Mouse (Mus musculus) fibroblast of lung, adult 2 months (primary cell): ENCODE data around the gene Mst1.

Source experiments
- DNase-seq: peaks from one replicate; pipeline ENCODE4 v3.0.0-alpha.2; 2011; ENCODE audit warnings: low read depth

The Mst1 gene

DNA sequence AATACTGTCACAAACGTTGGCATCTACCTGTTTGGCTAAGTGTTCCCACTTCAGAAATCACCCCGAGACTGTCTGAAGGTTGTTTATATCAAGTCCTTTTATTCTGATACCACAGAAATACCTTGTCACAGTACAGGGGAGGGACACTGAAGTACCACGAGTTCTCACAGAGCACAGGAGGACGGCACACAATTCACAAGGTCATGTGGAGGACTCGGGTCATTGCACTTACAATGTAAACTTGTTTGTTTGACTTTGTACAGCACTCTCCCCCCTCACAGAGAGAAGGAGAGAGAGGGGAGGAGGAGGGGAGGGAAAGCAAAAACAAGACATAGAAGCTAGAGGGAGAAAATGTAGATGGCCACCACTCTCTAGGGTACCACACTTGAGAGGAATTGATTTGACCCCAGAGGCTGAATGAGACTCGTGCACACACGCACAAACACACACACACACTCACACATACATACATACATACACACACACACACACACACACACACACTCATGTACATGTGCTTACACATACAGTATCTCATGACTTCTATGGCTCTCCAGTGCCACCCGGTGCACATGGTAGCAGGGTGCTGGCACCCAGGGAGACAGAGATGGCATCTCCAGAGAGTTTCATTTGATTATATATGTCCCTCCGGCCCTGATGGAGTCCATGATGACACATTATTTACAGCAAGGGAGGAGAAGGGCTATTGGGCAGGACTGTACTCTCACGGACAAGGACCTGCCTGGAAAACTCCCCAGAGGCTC lies 15.9 kb downstream of the Mst1 start:
- DNase-seq = no peak

DNA sequence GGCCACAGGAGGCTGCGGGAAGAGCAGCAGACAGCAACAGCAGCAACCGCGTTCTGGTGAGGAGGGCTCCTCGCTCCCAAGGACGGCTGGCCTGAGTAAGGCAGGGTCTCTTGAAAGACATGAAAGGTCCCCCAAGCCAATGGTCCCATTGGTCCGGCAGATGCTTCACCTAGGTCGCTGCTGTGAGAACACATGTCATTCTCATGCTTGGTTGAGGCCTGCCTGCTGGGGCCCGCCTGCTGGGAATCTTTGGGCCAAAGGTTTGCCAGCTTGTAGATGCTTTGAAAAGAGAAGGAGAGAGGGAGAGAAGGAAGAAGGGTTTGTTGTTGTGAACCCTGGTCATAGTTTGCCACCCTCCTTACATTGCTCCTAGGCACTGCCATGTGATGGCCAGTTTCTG lies 19.4 kb downstream of the Mst1 start:
- no peak for DNase-seq

DNA sequence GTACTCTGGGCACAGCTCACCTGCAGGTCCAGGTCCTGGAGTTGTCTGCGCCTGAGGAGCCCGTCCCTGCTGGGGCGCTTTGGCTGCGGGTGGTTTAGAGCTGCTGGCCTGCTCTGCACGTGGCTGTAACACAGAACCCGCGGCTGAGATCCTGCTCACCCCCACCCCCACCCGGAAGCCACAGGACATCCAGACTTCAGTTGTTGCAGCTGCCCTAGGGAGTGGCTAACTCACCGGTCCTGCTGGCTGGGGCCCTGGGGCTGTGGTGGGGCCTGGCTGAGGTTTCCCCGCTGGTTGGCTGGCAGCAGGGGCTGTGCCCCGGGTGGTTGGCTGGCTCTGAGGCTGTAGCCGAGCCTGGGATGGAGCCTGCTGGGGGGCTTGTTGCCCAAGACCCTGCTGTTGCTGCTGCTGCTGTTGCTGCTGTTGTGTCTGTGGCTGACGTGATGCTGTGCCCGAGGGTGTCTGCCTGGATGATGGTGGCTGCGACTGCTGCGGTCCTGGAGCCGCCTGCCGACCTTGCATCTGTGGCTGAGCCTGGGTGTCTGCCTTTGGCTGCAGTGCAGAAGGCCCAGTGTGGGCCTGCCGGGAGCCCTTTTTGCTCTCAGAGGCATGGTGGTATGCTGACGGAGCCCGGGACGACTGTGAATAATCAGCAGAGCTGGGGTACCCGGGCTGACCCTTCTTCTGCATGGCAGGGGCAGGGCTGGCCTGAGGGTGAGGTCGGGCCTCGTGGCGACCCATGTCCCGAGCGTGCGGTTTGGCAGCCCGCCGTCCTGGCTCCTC lies 24.7 kb downstream of the Mst1 start:
- no peak for DNase-seq

DNA sequence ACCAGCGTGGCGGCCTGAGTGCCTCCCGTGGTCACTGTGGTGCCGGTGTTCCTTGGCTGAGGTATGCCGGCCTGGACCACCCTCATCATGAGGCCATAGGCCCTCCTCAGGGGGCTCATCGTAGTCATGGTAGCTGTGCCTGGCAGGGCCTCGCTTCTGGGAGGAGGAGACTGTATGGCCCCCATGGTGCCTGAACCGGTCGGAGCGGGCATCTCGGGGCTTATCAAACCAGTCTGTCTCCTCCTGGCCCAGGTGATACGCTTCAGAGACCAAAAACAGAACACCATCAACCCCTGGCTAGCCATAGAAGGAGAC lies 25.3 kb downstream of the Mst1 start:
- no peak for DNase-seq

DNA sequence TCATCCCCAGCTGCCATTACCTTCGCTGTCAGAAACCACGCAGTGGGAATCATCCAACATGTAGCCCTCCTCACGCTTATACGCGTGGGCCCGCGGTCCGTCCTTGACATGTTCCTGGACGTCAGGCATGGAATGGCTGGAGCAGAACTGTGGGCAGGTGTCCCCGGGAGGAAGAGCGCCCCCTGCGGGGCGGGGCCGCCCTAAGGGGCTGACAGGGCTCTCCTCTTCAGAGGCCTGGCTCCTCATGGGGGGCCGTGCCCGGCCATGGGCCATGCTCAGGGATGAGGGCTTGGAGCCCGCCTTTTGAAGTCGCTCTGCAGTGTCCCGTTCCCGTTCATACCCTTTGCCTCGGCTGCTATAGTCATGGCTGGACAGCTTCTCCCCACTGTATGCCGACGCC lies 25.9 kb downstream of the Mst1 start:
- no peak for DNase-seq

DNA sequence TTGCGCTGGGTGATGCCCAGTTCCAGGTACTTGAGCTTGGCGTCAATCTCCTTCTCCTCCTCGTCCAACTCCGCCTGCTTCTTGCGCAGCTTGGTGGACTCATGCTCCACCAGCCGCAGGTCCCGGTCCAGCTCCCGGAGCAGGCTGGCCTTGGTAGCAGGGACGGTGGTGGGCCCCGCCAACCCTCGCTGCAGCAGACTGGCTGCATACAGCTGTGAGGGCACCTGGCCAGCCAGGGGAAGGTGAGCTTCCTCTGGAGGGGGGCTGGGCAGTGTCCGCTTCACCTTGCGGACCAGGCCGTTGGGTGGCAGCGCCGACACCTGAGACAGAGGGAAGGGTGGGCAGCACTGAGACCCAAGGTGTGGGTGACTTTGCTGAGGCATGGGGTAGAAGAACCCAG lies 27.6 kb downstream of the Mst1 start:
- no peak for DNase-seq

DNA sequence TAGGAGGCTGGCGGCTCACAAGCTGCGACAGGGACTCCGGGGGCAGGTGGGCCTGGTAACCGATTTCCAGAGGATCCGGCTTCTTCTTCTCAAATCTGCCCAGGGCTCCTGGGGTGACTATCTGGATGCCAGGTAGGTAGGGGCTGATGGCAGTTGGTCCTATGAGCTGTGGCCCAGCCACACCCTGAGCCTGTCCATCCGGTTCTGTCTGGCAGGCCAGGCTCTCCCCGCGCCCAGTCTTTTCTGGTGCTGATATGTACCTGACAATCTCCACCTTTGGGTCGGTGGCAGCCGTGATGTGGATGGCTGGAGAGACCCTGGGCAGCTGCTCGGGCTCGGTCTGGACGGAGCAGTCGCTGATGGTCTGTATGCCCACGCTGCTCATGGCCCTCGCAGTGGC lies 29.9 kb downstream of the Mst1 start:
- no peak for DNase-seq

DNA sequence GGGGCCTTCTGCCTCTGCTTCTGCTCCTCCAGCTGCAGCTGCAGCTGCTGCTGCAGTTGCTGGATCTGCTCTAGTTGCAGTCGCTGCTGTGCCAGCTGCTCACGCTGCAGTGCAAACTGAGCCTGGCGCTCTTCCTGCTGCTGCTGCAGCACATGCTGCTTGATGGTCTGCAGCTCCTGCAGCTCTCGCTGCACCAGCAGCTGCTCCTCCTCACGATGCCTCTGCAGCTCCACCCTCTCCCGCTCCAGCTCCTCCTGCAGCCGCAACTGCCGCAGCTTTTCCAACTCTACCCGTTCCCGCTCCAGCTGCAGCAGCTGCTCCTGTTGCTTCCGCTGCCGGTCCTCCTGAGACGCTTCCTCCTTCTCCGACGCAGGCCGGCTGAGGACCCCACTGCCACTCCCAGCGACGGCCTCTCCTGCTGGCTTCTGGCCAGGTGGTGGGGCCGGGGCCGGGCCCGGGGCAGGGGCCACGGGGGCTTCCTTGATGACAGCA lies 30.9 kb downstream of the Mst1 start:
- no peak for DNase-seq

DNA sequence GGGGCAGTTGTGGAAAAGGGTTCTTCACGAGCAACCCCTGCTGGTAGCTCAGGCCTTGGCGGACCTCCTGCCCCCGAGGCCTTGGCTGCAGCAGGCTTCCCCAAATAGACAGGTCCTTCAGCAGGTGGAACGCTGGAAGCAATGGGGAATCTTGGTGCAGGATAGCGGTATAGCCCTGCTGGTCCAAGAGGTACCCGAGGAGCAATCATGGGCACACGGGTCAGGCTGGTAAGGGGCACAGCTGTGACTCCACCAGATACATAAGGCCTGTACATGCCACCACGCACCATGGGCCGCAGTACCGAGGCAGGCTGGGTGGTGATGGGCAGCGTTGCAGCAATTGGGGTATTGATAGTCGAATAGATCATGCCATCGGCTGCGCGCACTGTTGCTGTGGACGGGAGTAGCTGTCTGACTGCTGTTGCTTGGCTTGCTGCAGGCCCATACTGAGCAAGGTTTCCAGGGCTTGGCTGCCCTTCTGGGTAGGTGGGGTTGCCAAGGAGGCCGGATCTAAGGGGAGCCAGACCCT lies 31.4 kb downstream of the Mst1 start:
- no peak for DNase-seq

DNA sequence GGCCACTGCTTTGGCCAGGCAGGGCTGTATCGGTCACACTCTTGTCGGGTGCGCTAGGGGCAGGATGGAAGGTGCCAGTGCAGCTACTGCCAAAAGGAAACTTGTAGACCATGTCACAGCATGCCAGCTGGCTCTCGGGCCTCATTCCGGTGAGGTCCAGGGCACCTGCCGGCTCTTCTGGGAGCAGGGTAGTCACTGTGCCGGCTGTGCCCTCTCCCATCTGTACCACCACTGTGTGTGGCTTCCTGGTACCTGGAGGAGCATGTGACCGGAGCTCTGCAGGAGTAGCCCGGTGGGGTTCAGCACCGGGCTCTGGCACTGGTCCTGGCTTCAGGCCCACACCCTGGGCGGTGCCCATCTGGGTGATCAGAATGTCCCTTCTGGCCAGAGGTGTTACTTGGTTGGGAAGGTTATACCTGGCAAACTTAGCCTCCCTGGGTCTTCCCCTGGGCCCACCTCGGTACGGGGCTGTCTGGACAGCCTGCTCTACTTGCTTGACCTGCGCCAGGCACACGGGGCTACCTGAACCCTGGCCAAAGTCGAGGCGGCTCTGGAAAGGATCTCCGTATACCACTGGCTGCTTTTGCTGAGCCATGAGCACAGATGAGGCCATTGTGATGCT lies 32.6 kb downstream of the Mst1 start:
- no peak for DNase-seq

DNA sequence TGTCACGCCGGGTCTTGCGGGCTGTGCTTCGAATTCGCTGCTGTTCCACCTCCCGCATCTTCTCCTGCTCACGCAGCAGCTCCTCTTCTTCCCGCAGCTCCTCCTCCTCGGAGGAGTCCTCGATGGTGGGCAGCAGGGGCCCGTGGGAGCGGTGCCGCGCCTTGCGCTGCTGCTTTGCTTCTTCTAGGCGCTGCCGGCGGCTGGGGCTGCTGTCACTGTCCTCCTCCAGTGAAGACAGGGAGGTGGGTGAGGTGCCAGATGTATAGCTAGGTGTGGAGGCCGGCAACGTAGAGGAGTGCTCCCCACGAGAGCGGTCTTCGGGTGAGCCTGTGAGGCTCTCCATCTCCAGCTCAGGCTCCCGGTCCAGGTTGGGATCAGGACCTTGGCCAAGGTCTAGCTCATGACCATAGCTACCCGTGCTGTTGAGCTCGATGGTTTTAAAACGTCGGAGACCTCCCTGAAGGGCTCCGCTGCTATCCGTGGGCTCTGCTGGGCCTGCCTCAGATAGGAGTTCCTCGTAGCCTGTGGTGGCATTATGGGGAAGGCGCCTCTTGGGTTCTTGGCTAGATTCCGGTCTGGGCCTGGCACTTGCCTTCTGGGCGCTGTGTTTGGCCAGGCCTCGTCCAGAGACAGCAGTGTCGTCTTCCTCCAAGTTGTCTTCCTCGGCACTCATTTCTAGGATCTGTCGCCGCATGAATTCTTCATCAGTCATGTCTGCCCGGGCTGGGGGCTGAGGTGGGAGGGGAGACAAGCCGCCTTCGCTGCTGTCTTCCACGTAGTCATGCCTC lies 35.2 kb downstream of the Mst1 start:
- DNase-seq = no peak

DNA sequence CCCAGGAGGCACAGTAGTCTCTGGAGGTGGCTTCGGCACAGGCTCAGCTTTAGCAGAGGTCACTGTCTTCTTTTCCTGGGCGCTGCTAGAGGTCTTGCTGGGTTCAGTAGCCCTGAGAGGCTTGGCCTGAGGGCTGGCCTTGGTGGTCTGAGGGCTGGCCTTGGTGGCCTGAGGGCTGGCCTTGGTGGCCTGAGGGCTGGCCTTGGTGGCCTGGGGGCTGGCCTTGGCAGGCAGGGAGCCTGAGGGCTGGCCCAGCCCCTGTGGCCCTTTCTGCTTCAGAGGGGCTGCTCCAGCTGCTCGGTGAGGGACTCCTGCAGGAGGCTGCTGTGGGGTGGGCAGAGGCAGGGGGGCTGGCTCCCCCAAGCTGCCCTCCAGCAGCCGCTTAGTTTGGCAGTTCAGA lies 36.9 kb downstream of the Mst1 start:
- DNase-seq = no peak

DNA sequence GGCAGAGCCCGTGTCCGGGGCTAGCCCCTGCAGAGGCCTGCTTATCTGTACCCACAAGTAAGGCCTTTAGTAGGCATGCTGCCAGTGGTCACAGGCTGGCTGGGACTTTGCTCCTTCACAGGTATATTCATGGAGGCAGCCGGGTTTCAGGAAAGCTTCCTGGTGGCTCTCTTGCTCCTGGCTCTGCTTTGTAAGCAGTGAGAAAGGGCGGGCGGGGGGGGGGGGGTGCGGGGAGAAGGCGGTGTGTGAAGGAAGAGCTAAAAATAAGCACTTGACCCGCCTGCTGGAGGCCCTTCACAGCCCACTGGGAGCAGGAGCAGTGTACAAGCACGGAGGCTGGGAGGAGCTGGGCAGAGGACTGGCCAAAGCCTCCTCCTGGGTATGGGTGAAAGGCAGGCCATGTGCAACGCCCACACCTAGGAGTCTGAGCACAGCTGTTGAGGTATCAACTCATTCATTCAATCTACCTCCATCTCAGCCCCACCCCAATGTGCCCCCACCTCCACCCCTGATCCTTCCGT lies 39.7 kb downstream of the Mst1 start:
- peak; percentile 53 for DNase-seq

DNA sequence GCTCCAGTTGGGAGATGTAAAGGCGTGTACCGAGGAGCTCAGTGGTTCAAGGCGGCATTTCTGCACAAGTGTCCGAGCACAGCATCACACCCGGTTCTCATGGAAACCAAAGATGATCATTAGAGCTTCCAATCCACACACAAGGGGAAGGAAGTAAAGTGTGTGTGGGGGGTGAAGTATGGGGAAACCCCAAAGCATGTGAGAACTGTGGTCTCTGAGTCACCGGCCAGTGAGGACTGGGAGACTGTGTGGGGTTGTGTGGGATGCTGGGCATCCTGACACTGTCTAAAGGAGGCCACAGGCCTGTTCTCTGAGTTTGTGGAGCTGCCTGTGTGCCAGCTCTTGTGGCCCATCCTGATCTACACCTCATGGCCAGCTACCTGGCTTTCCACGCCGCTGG lies 40.4 kb downstream of the Mst1 start:
- DNase-seq = peak; percentile 76

DNA sequence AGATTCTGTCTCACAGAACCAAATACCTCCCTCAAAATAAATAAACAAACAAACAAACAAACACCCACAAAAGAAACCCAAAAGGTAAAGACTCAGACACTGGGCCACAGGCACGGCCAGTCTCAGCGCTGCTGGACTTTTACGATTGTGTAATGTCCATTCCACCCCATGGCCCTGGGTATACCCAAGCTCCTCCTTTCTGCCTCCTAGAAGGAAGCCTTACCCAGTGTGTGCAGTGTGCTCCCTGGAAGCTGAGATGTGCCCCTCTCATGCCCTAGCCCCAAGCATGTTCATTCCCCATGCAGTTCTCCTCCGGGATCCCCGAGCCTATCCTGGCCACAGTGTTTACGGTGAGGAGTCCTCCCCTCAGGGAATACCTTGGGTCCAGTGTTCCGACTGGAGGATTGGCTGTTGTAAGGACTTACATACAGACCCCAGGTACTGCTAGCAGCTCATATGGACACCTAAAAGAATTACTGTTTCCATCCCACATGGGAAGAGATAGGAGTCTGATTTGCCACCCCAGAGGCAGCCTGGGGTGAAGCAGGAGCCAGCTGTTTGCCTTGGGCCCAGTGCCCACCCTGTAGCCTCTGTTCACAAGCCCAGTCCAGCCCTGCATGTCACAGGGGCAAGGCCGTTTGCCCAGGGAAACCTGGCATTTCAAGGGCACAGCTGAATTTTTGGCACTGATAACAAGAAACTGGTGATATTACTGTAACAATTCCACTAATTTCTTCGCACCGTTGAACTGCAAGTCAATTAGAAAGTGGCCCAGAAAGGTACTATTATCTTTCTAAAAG lies 41.1 kb downstream of the Mst1 start:
- no peak for DNase-seq

DNA sequence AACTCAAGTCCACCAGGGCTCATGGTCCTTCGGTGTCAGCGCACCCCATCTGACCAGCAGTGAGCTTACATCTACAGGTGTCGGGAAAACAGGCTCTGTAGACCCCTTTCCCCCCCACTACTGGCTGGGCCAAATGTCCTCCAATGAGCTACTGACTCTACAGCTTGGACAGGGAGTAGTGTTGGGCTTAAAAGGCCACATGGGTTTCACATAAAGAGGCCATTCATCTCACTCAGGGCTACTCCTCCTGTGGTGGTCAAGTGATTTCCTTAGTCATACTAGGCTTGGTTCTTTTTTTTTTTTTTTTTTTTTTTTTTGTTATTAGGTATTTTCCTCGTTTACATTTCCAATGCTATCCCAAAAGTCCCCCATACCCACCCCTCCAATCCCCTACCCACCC lies 43.7 kb downstream of the Mst1 start:
- DNase-seq = peak; percentile 51

DNA sequence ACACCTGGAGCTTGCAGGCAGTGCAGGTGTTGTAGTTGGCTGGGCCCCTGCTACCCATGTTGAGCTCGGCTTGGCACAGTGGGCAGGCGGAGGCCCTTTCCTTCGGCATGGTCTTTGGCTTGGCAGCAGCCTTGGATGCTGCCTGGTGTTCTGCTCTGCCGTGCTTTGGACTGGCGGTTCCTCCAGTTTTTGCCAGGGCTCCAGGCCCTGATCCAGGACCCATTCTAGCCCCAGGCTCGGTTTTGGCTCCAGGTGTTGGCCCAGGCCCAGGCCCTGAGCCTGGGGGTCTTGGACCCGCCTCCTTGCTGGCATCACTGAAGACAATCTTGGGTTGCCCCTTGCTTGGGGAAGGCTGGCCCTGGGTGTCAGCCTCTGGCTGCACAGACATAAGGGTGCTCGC lies 45.5 kb downstream of the Mst1 start:
- DNase-seq = no peak

DNA sequence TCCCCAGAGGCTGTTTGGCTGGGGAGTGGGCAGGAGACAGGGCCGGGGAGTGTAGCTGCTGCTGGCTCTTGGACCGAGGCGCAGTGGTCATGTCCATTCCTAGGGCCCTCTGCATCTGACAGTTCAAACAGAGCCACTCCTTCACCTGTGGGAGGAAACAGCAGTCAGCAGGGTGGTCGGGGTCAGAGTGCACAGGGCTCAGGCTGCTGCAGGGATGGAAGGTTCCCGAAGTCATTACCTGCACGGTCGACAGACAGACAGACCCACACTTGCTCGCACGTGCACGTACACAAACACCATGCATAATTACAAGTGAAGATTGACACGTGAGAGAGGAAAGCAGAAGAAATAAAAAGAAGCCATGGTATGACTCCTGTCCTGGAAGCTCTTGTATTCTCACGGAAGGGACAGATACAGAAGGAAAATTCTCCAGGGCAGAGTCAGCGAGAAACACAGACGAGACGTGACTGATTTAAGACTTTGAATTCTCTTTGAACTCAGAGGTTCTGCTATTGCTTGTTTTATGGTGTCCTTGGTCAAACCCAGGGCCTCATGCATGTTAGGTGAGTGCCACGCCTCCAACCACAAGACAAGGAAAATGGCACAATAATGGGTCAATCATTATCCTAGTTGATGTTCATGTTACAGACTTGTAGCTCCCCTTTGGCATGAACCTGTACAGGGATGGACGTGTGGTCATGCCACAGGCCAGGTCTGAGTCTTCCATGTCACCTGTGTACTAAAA lies 46.4 kb downstream of the Mst1 start:
- no peak for DNase-seq

DNA sequence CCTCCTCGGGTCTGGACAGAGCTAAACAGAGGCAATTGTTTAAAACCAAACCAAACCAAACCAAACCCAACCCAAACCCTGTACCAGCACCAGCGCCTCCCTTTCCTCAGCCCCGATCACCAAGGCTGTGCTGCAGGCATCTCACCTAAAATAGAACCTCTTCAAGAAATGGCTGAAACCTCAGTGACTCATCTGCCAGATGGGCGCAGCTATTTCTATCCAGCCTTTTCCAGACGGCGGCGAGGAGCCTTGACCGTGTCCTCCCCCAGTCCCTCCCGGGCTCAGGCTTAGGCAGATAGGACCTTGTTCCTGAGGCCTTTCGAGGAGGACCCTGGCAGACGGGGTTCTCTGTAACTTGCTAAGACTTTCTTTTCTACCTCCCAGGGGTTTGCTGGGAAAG lies 48.0 kb downstream of the Mst1 start:
- no peak for DNase-seq
